Mouse (Mus musculus): ENCODE measurements at regions not wholly inside any gene's neighbourhood (a gene's known extent, or its start where the extent isn't known, plus 50 kb on each side); places are given as distances from the start of the nearest gene placed in this dataset.

GRCm38 (mm10) chr1:119344046-119344445, 78.0 kb downstream of the Inhbb start:
- no peak for TF ChIP-seq CTCF (IDR thresholded peaks at IDR 0.05)
- ATAC-seq (no peak), DNase-seq (ENCODE audit: low read depth, low spot score) (no peak)
- H3K27me3 ChIP-seq: no peaks in the 10 kb centered on the region
- POLR2A ChIA-PET: no interaction called here
- CTCF ChIA-PET: interaction anchor here (1.4 kb wide), 1 partner anchor 18 kb away, joined by 3 read pairs; no protein-coding TSS in a partner anchor
- in situ Hi-C loops (cut with MboI; ENCODE audit: low pct_unique_long_range_greater_than_20kb): loop anchor here (5.0 kb wide), 1 partner anchor 78 kb away; the partner anchor contains the start of gene Inhbb

DNA sequence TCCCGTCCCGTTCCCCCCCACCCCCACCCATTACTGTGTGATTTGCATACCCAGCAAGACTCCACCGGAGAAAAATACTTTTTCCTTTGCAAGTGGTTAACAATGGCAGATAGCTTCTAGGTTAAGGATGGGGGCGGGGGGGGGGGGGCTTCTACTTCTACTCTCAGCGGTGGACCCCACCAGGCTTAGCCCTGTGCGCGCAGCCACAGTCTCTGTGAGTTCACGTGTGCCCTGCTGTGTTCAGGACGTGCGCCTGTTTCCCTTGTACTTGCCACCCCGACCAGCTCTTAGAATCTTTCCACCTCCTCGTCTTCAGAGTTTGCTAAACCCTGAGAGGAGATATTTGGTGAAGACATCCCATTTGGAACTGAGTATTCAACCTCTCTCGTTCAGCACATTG, 86.9 kb downstream of the Inhbb start:
- DNase-seq (ENCODE audit: low read depth, low spot score) (no peak), ATAC-seq (no peak)
- no peaks in the 10 kb centered on the region for H3K27me3 ChIP-seq
- CTCF ChIA-PET: no interaction called here
- POLR2A ChIA-PET: no interaction called here
- in situ Hi-C loops (cut with MboI; ENCODE audit: low pct_unique_long_range_greater_than_20kb): no loop called here
- no peak for TF ChIP-seq CTCF (IDR thresholded peaks at IDR 0.05)

GRCm38 (mm10) chr1:119330751-119331326, 91.2 kb downstream of the Inhbb start:
- CTCF ChIA-PET: no interaction called here
- no peaks in the 10 kb centered on the region for H3K27me3 ChIP-seq
- POLR2A ChIA-PET: no interaction called here
- no peak for DNase-seq (ENCODE audit: low read depth, low spot score)
- no peak for ATAC-seq
- in situ Hi-C loops (cut with MboI; ENCODE audit: low pct_unique_long_range_greater_than_20kb): no loop called here
- no peak for TF ChIP-seq CTCF (IDR thresholded peaks at IDR 0.05)

DNA sequence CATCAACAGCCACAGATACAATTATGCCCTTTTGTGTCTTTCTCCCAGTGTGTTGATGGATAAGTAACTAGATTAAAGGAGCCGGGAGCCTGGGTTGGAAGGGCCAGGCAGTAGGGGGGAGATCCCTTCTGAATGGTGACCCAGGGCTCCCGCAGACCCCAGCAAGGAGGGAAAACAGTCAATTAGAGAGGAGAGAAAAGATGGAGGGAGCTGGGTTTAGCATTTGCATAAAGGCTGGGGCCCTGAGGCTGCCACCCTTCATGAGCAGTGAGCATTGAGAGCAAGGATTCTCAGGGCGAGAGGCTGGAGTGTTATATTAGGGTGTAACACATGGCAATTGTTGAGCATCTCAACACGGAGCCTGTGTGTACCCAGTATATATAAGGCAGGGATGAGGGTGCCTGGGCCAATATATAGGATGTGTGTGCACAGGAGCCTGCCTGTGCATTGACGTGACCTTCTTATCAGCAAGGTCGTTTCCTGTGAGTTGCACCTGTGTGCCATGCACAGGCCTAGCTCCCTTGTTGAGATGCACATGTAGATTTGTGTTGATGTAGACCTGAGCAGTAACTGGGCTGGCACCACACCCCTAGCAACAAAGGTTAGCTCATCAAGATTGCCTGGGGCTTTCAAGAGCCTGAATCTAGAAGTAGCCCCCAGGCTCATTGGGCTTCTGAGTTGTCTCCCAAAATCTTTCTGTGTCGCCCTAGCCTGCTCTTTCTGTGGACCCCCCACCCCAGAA, 92.2 kb downstream of the Inhbb start:
- CTCF ChIA-PET: no interaction called here
- POLR2A ChIA-PET: interaction anchor here (0.6 kb wide), 1 partner anchor 234 kb away, joined by 3 read pairs; no protein-coding TSS in a partner anchor
- no peak for TF ChIP-seq CTCF (IDR thresholded peaks at IDR 0.05)
- DNase-seq (ENCODE audit: low read depth, low spot score) (no peak), ATAC-seq (no peak)
- H3K27me3 ChIP-seq: no peaks in the 10 kb centered on the region
- in situ Hi-C loops (cut with MboI; ENCODE audit: low pct_unique_long_range_greater_than_20kb): no loop called here

GRCm38 (mm10) chr1:119328921-119329692, 92.9 kb downstream of the Inhbb start:
- in situ Hi-C loops (cut with MboI; ENCODE audit: low pct_unique_long_range_greater_than_20kb): no loop called here
- no peaks in the 10 kb centered on the region for H3K27me3 ChIP-seq
- POLR2A ChIA-PET: interaction anchor here (0.6 kb wide), 1 partner anchor 233 kb away, joined by 3 read pairs; no protein-coding TSS in a partner anchor
- ATAC-seq (no peak), DNase-seq (ENCODE audit: low read depth, low spot score) (no peak)
- CTCF ChIA-PET: no interaction called here
- TF ChIP-seq CTCF (IDR thresholded peaks at IDR 0.05): no peak

DNA sequence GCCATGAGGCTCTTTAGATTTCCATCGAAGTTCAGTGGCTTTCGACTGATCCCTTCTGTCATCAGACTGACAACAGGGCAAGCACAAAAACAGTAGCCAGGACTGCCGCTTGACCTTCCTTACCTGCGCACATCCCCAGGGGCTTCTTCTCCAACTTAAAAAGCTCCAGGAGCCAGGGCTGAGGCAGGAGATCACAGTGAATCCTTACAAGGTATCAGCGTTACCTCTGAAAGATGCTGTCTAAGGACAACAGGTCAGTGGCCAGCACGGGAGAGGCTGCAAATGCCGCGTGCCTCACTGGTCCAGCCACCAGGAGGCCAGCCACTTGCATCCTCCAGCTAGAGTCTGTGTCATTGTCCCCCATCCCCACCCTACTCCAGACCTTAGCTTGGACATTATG, 97.5 kb downstream of the Inhbb start:
- ChIA-PET POLR2A (no interaction called here), CTCF (interaction anchor here (1.3 kb wide), 1 partner anchor 17 kb away, joined by 3 read pairs; no protein-coding TSS in a partner anchor)
- H3K27me3 ChIP-seq: no peaks in the 10 kb centered on the region
- no peak for TF ChIP-seq CTCF (IDR thresholded peaks at IDR 0.05)
- no peak for DNase-seq (ENCODE audit: low read depth, low spot score)
- in situ Hi-C loops (cut with MboI; ENCODE audit: low pct_unique_long_range_greater_than_20kb): no loop called here
- no peak for ATAC-seq

DNA sequence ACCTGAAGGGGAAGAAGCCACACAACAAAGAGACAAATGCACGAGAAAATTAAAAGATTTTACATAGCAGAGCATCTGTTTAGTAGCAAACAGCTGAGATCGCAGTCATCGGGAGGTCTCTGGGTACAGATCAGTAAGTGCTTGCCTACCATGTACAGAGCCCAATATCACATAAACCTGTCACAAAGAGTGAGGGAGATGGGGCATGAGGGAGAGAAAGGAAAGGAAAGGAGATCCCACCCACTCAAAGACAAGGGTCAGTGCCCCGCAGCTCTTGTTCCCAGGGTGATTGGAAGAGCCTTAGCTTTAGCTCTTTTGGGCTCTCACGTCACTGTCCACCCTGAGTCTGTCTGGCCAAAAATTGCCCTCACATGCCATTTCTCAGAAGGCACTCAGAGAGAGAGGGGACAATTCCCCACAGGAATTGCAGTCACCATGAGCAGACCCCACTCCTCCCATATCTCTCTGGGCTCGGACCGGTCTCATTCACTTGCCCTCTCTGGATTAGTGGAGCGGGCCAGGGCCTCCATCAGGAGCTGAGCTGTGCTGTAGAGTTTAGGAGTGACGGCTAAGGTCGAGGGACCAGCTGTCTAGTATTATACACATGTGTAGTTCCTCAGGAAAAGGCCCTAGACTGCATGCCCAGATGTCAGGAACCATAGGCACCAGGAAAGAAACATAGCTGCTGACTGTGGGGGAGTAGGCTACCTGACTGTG, 99.6 kb downstream of the Inhbb start:
- DNase-seq (ENCODE audit: low read depth, low spot score) (no peak), ATAC-seq (no peak)
- in situ Hi-C loops (cut with MboI; ENCODE audit: low pct_unique_long_range_greater_than_20kb): no loop called here
- ChIA-PET POLR2A (interaction anchor here (0.8 kb wide), 1 partner anchor 19 kb away, joined by 6 read pairs; no protein-coding TSS in a partner anchor), CTCF (interaction anchor here (1.0 kb wide), 1 partner anchor 74 kb away, joined by 3 read pairs; no protein-coding TSS in a partner anchor)
- TF ChIP-seq CTCF (IDR thresholded peaks at IDR 0.05): no peak
- no peaks in the 10 kb centered on the region for H3K27me3 ChIP-seq

- no peak for TF ChIP-seq CTCF (IDR thresholded peaks at IDR 0.05)
- CTCF ChIA-PET: no interaction called here
- DNase-seq (ENCODE audit: low read depth, low spot score) (no peak), ATAC-seq (no peak)
- POLR2A ChIA-PET: no interaction called here
- in situ Hi-C loops (cut with MboI; ENCODE audit: low pct_unique_long_range_greater_than_20kb): no loop called here
- no peaks in the 10 kb centered on the region for H3K27me3 ChIP-seq
Measured at GRCm38 (mm10) chr1:119321799-119322198, 100.2 kb downstream of the Inhbb start.

DNA sequence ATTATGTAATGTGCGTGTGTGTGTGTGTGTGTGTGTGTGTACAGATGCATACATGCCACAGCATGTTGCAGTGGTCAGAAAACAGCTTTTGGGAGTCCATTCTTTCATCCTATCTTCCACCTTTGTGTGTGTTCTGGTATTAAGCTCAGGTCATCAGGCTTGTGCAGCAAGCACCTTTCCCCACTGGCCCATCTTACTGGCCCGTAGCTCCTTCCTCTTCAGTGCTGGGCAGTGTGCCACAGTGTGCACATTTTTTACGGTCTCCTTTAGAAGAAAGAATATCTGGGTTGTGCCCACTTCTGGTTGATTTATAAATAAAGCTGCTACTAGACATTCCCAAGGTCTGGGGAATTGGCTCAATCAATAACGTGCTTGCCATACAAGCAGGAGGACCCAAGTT, 105.0 kb downstream of the Inhbb start:
- no peaks in the 10 kb centered on the region for H3K27me3 ChIP-seq
- no peak for TF ChIP-seq CTCF (IDR thresholded peaks at IDR 0.05)
- ChIA-PET CTCF (interaction anchor here (0.9 kb wide), 1 partner anchor 8 kb away, joined by 3 read pairs; no protein-coding TSS in a partner anchor), POLR2A (no interaction called here)
- in situ Hi-C loops (cut with MboI; ENCODE audit: low pct_unique_long_range_greater_than_20kb): no loop called here
- DNase-seq (ENCODE audit: low read depth, low spot score): no peak
- ATAC-seq: no peak

GRCm38 (mm10) chr1:119308719-119309365, 113.2 kb downstream of the Inhbb start:
- DNase-seq (ENCODE audit: low read depth, low spot score): peak; percentile 62
- POLR2A ChIA-PET: no interaction called here
- TF ChIP-seq CTCF (IDR thresholded peaks at IDR 0.05): no peak
- peak; percentile 86 for ATAC-seq
- CTCF ChIA-PET: interaction anchor here (1.1 to 1.3 kb wide), 2 partner anchors 8 to 9 kb away, joined by 3 read pairs; no protein-coding TSS in a partner anchor
- H3K27me3 ChIP-seq: no peaks in the 10 kb centered on the region
- in situ Hi-C loops (cut with MboI; ENCODE audit: low pct_unique_long_range_greater_than_20kb): no loop called here
